Mouse (Mus musculus) forebrain, embryonic 15.5 days (tissue): ENCODE results near the gene Wdfy4. TPM values are rescaled to one million over a fixed set of nuclear protein-coding genes. Genes with fewer than 3 reads are reported as not detected.
A peak's percentile ranks its signal among the peaks of the same experiment; 100 is the strongest.

Experiments used
- ATAC-seq: fragments of 200-750 bp; cut with Nextera tagmentation; replicated peaks from 2 replicates; pipeline ENCODE4 v1.8.0; 2017; ENCODE audit warnings: mild to moderate bottlenecking, moderate TSS enrichment, moderate library complexity
- H3K27ac ChIP-seq: fragments of 300-500 bp; sonication (generic); replicated peaks from 2 replicates; pipeline ENCODE4 v1.5.1; 2015; ENCODE audit warnings: mild to moderate bottlenecking, inconsistent platforms
- H3K27me3 ChIP-seq: fragments of 300-500 bp; sonication (generic); 2 replicates; pipeline ENCODE4 v1.6.1; 2015; ENCODE audit warnings: inconsistent platforms
- H3K36me3 ChIP-seq: fragments of 300-500 bp; sonication (generic); 2 replicates; pipeline ENCODE4 v1.6.1; 2015; ENCODE audit warnings: mild to moderate bottlenecking, inconsistent platforms
- H3K4me1 ChIP-seq: fragments of 300-500 bp; sonication (generic); 2 replicates; pipeline ENCODE4 v1.6.1; 2015; ENCODE audit warnings: inconsistent platforms
- H3K4me2 ChIP-seq: fragments of 300-500 bp; sonication (generic); replicated peaks from 2 replicates; pipeline ENCODE4 v1.6.1; 2015; ENCODE audit warnings: mild to moderate bottlenecking, inconsistent platforms
- H3K4me3 ChIP-seq: fragments of 300-500 bp; sonication (generic); 2 replicates; pipeline ENCODE4 v1.5.1; 2015; ENCODE audit warnings: mild to moderate bottlenecking, inconsistent platforms
- H3K9ac ChIP-seq: fragments of 300-500 bp; sonication (generic); replicated peaks from 2 replicates; pipeline ENCODE4 v1.6.1; 2015; ENCODE audit warnings: mild to moderate bottlenecking, inconsistent platforms
- H3K9me3 ChIP-seq: fragments of 300-500 bp; sonication (generic); 2 replicates; pipeline ENCODE4 v1.6.1; 2016; ENCODE audit warnings: inconsistent platforms
- WGBS: fragments of 180-500 bp; shearing (Covaris S2); methylation state at CpG from one replicate; pipeline ENCODE4 v1.1.7; 2015; ENCODE audit warnings: mixed read lengths; 5-methylcytosine and 5-hydroxymethylcytosine counted together
- polyA plus RNA-seq: library from polyadenylated mRNA; unstranded; fragments of >200 nt; fragmentation: Nextera tagmentation; extraction: Ambion mirVana; gene quantifications from 2 replicates; pipeline ENCODE4 v1.2.1, GENCODE M21; 2015

Wdfy4 gene
- polyA plus RNA-seq, 1 experiment from 2014 or later: 0.23 TPM

DNA sequence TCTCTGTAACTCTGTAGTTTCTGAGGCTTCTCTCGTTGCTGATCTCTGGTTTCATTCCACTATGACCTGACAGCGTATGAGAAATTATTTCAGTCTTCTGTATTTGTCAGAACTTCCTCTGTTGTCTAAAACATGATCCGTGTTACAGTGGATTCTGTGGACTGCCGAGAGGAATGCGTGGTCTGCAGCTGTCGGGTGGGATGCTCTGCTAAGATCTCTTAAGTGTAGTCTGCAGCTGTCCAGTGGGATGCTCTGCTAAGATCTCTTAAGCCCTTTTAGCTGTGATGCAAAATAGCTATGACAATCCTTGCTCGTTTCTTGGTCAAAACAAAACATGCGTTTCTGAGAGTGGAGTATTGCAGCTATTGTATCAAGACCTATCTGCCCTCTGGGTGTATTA, 25.5 kb upstream of the Wdfy4 start:
- Histone ChIP-seq H3K27ac (no peak overlapping the region), H3K4me3 (no peak overlapping the region), H3K36me3 (no peaks in the 10 kb centered on the region), H3K9me3 (no peaks in the 10 kb centered on the region), H3K4me2 (no peak overlapping the region), H3K9ac (no peak overlapping the region), H3K4me1 (peaks cover 7% of the 10 kb centered on the region), H3K27me3 (peaks cover 5% of the 10 kb centered on the region; the same call in 1 of the 2 replicates)
- WGBS: 78% methylated on average over 8 of the region's 8 CpGs
- ATAC-seq: no peak

- Histone ChIP-seq H3K4me3 (no peak overlapping the region), H3K27me3 (no peaks in the 10 kb centered on the region), H3K4me2 (no peak overlapping the region), H3K36me3 (no peaks in the 10 kb centered on the region), H3K27ac (no peak overlapping the region), H3K9me3 (no peaks in the 10 kb centered on the region), H3K4me1 (no peaks in the 10 kb centered on the region), H3K9ac (no peak overlapping the region)
- ATAC-seq: no peak
- 41% methylated on average over 5 of the region's 5 CpGs for WGBS
Observed at GRCm38 (mm10) chr14:33208331-33208730, 23.0 kb upstream of the Wdfy4 start.

GRCm38 (mm10) chr14:33207011-33207410, 21.7 kb upstream of the Wdfy4 start:
- H3K9me3 ChIP-seq: no peaks in the 10 kb centered on the region
- no peaks in the 10 kb centered on the region for H3K36me3 ChIP-seq
- H3K4me1 ChIP-seq: no peaks in the 10 kb centered on the region
- no peak overlapping the region for H3K9ac ChIP-seq
- no peaks in the 10 kb centered on the region for H3K27me3 ChIP-seq
- H3K4me2 ChIP-seq: no peak overlapping the region
- no peak overlapping the region for H3K4me3 ChIP-seq
- no peak overlapping the region for H3K27ac ChIP-seq
- no peak for ATAC-seq
- 19% methylated on average over 2 of the region's 2 CpGs for WGBS

- 32% methylated on average over 24 of the region's 24 CpGs for WGBS
- Histone ChIP-seq H3K9me3 (no peaks in the 10 kb centered on the region), H3K27me3 (no peaks in the 10 kb centered on the region), H3K9ac (0 out of 2 replicates have a peak overlapping the region, but pooled peaks have one; percentile 14), H3K4me1 (no peaks in the 10 kb centered on the region), H3K4me3 (peak overlapping the region; percentile 23), H3K4me2 (peak overlapping the region; percentile 41), H3K36me3 (no peaks in the 10 kb centered on the region), H3K27ac (no peak overlapping the region)
- peak; percentile 65 for ATAC-seq
Observed at GRCm38 (mm10) chr14:33205280-33205965, 20.1 kb upstream of the Wdfy4 start.

GRCm38 (mm10) chr14:33203777-33204176, 18.5 kb upstream of the Wdfy4 start:
- Histone ChIP-seq H3K36me3 (no peaks in the 10 kb centered on the region), H3K4me1 (no peaks in the 10 kb centered on the region), H3K27ac (no peak overlapping the region), H3K9me3 (no peaks in the 10 kb centered on the region), H3K4me3 (no peak overlapping the region), H3K4me2 (no peak overlapping the region), H3K9ac (no peak overlapping the region), H3K27me3 (no peaks in the 10 kb centered on the region)
- WGBS: 91% methylated on average over 14 of the region's 14 CpGs
- ATAC-seq: no peak

DNA sequence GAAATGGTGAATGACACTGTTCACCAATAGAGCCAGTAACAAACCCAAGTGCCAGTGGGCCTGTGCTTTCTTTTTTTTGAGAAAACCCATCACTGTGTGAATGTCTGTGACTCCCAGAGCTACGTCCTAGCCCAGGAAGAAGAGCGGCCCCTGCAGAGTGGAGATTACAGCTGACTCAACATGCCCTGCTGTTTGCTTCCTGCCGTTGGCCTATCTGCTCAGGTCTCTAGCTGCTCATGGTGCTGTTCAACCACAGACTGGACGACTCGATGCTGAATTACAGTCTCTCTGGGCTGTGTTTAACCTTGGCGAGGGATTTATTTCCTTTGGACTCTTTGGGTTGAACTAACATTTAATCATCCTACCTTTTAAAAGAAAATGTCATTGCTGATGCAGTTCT, 17.6 kb upstream of the Wdfy4 start:
- Histone ChIP-seq H3K4me3 (no peak overlapping the region), H3K27ac (no peak overlapping the region), H3K4me1 (no peaks in the 10 kb centered on the region), H3K36me3 (no peaks in the 10 kb centered on the region), H3K4me2 (no peak overlapping the region), H3K9ac (no peak overlapping the region), H3K9me3 (no peaks in the 10 kb centered on the region), H3K27me3 (no peaks in the 10 kb centered on the region)
- WGBS: 89% methylated on average over 6 of the region's 6 CpGs
- ATAC-seq: no peak

- Histone ChIP-seq H3K4me1 (no peaks in the 10 kb centered on the region), H3K4me2 (no peak overlapping the region), H3K4me3 (no peak overlapping the region), H3K9ac (no peak overlapping the region), H3K27ac (no peak overlapping the region), H3K9me3 (no peaks in the 10 kb centered on the region), H3K36me3 (no peaks in the 10 kb centered on the region), H3K27me3 (no peaks in the 10 kb centered on the region)
- WGBS: 82% methylated on average over 4 of the region's 4 CpGs
- no peak for ATAC-seq
Observed at GRCm38 (mm10) chr14:33202161-33202560, 16.9 kb upstream of the Wdfy4 start.

DNA sequence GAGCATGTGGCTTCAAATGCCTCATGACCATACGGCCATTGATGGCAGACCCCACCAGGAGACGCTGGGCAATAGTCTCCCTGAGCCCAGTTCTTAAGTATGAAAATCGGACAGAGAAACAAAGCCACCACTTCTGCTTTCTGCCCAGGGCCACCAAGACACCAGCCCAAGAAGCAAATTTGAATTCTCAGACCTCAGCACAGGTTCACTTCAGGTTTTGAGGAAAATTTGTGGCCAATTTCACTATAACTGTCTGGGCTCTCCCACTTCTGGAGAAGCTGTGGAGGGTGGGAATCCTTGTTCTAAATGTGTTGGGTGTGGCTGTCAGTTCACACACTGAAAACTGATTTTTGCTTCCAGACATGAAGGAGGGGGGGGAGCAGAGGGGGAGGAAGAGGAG, 8.9 kb upstream of the Wdfy4 start:
- H3K4me2 ChIP-seq: no peak overlapping the region
- no peak overlapping the region for H3K4me3 ChIP-seq
- no peaks in the 10 kb centered on the region for H3K36me3 ChIP-seq
- ATAC-seq: no peak
- 81% methylated on average over 3 of the region's 3 CpGs for WGBS
- no peaks in the 10 kb centered on the region for H3K9me3 ChIP-seq
- no peaks in the 10 kb centered on the region for H3K27me3 ChIP-seq
- no peaks in the 10 kb centered on the region for H3K4me1 ChIP-seq
- H3K27ac ChIP-seq: no peak overlapping the region
- no peak overlapping the region for H3K9ac ChIP-seq

DNA sequence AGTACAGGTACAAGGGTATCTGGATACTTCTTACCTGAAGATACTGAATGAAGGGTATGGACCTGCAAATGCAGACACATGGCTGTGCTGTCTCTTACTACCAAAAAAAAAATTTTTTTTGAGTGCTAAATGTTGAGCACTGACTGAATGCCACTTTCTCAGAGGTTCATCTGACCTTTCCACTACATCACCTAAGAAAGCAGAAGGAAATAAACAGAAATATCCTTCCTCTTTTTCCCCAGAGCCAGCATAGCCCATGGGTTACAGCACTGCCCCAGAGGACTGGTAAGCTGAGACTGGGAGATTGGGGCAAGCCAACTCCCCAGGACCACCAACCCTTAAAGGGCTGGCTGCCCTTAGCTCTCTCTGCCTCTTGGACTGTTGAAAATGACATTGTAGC, 8.5 kb upstream of the Wdfy4 start:
- ATAC-seq: no peak
- no peaks in the 10 kb centered on the region for H3K4me1 ChIP-seq
- no peak overlapping the region for H3K4me2 ChIP-seq
- H3K9ac ChIP-seq: no peak overlapping the region
- no peaks in the 10 kb centered on the region for H3K36me3 ChIP-seq
- H3K9me3 ChIP-seq: no peaks in the 10 kb centered on the region
- H3K27me3 ChIP-seq: no peaks in the 10 kb centered on the region
- no peak overlapping the region for H3K4me3 ChIP-seq
- H3K27ac ChIP-seq: no peak overlapping the region

DNA sequence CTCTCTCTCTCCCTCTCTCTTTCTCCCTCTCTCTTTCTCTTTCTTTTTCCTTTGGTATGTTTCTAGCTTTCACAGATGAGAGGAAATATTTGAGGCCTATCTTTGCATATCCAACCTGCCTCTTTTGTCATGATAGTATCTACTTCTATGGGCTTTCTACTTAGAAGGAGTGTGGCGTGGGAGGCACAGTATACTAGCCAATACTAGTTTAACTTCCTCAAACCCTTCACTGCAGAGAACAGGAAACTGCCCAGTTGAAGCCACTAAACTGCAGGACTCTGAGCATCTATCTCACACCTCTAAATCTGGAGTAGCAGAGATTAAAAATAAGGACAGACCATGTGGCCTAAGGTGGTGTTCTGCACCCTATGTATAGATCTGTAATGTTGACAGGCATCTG, 5.3 kb upstream of the Wdfy4 start:
- WGBS: 82% methylated on average over 1 of the region's 1 CpGs
- no peaks in the 10 kb centered on the region for H3K36me3 ChIP-seq
- H3K4me2 ChIP-seq: no peak overlapping the region
- no peaks in the 10 kb centered on the region for H3K27me3 ChIP-seq
- H3K9me3 ChIP-seq: no peaks in the 10 kb centered on the region
- no peak overlapping the region for H3K9ac ChIP-seq
- no peaks in the 10 kb centered on the region for H3K4me1 ChIP-seq
- H3K27ac ChIP-seq: no peak overlapping the region
- no peak for ATAC-seq
- H3K4me3 ChIP-seq: no peak overlapping the region

- Histone ChIP-seq H3K27me3 (no peaks in the 10 kb centered on the region), H3K9ac (no peak overlapping the region), H3K4me1 (no peaks in the 10 kb centered on the region), H3K27ac (no peak overlapping the region), H3K4me2 (no peak overlapping the region), H3K4me3 (no peak overlapping the region), H3K9me3 (no peaks in the 10 kb centered on the region), H3K36me3 (no peaks in the 10 kb centered on the region)
- ATAC-seq: no peak
- 94% methylated on average over 21 of the region's 21 CpGs for WGBS
Observed at GRCm38 (mm10) chr14:33189849-33190423, 4.6 kb upstream of the Wdfy4 start.

GRCm38 (mm10) chr14:33189230-33189629, 3.9 kb upstream of the Wdfy4 start:
- Histone ChIP-seq H3K9ac (no peak overlapping the region), H3K4me2 (no peak overlapping the region), H3K4me1 (no peaks in the 10 kb centered on the region), H3K36me3 (no peaks in the 10 kb centered on the region), H3K4me3 (no peak overlapping the region), H3K9me3 (no peaks in the 10 kb centered on the region), H3K27ac (no peak overlapping the region), H3K27me3 (no peaks in the 10 kb centered on the region)
- no peak for ATAC-seq
- 83% methylated on average over 10 of the region's 10 CpGs for WGBS

- Histone ChIP-seq H3K4me2 (no peak overlapping the region), H3K9ac (no peak overlapping the region), H3K9me3 (no peaks in the 10 kb centered on the region), H3K27ac (no peak overlapping the region), H3K27me3 (no peaks in the 10 kb centered on the region), H3K36me3 (no peaks in the 10 kb centered on the region), H3K4me1 (no peaks in the 10 kb centered on the region), H3K4me3 (no peak overlapping the region)
- 37% methylated on average over 4 of the region's 4 CpGs for WGBS
- no peak for ATAC-seq
Observed at GRCm38 (mm10) chr14:33187201-33187600, 1.9 kb upstream of the Wdfy4 start.
